In genomic region chr13:59584481-59584880, GRCm38 (mm10) we compare ENCODE assay signal across 8 mouse cellular contexts. TPM values are rescaled to one million over a fixed set of nuclear protein-coding genes. Genes with fewer than 3 reads are reported as not detected.
DNase-seq lines count a peak whose midpoint lies in the region; ATAC-seq and TF ChIP-seq lines count a peak whose summit lies in the region.

No protein-coding gene starts in this region.

- WGBS in forebrain, embryonic 10.5 days = 6% methylated on average over 9 of the region's 9 CpGs
- WGBS in heart, embryonic 15.5 days = 3% methylated on average over 9 of the region's 9 CpGs
- WGBS in liver, embryonic 13.5 days (ENCODE audit: insufficient replicate concordance) = 4% methylated on average over 9 of the region's 9 CpGs
- WGBS in stomach, postnatal 0 days = 2% methylated on average over 9 of the region's 9 CpGs

- peak overlapping the region; percentile 94 for H3K27ac ChIP-seq in forebrain, embryonic 10.5 days
- peak overlapping the region; percentile 77 for H3K27ac ChIP-seq in heart, embryonic 15.5 days
- peak overlapping the region; percentile 48 for H3K27ac ChIP-seq in liver, embryonic 13.5 days
- H3K27ac ChIP-seq in stomach, postnatal 0 days (replicated peaks) = peak overlapping the region; percentile 69

- H3ac ChIP-seq in myocyte (ENCODE audit: control insufficient read depth, insufficient read length) = no peak overlapping the region

- H3K4me3 ChIP-seq in forebrain, embryonic 10.5 days = peak overlapping the region; percentile 97
- H3K4me3 ChIP-seq in heart, embryonic 15.5 days = peak overlapping the region; percentile 79
- H3K4me3 ChIP-seq in liver, embryonic 13.5 days (replicated peaks) = peak overlapping the region; percentile 94
- peak overlapping the region; percentile 41 for H3K4me3 ChIP-seq in myocyte
- peak overlapping the region; percentile 52 for H3K4me3 ChIP-seq in stomach, postnatal 0 days (ENCODE audit: low read depth, low read length)

- H3K4me1 ChIP-seq in forebrain, embryonic 10.5 days = peaks cover 31% of the 10 kb centered on the region
- H3K4me1 ChIP-seq in heart, embryonic 15.5 days (replicated peaks) = peaks cover 23% of the 10 kb centered on the region
- peaks cover 47% of the 10 kb centered on the region for H3K4me1 ChIP-seq in liver, embryonic 13.5 days (replicated peaks)
- 0 out of 2 replicates have a peak, but pooled peaks cover 2% of the 10 kb centered on the region for H3K4me1 ChIP-seq in stomach, postnatal 0 days (replicated peaks; ENCODE audit: control insufficient read depth, insufficient read depth)

- peak overlapping the region; percentile 57 for H3K9ac ChIP-seq in heart, embryonic 15.5 days
- H3K9ac ChIP-seq in liver, embryonic 13.5 days = peak overlapping the region; percentile 71
- peak overlapping the region; percentile 65 for H3K9ac ChIP-seq in stomach, postnatal 0 days (ENCODE audit: low read length)

- TF ChIP-seq POLR2A in myocyte (IDR thresholded peaks at IDR 0.05; ENCODE audit: insufficient read length, low read depth) = no peak

- peaks cover 27% of the 10 kb centered on the region for H3K36me3 ChIP-seq in forebrain, embryonic 10.5 days (replicated peaks)
- peaks cover 8% of the 10 kb centered on the region; the same call in 1 of the 2 replicates for H3K36me3 ChIP-seq in heart, embryonic 15.5 days
- H3K36me3 ChIP-seq in liver, embryonic 13.5 days = peaks cover 9% of the 10 kb centered on the region; the same call in 1 of the 2 replicates
- peaks cover 4% of the 10 kb centered on the region for H3K36me3 ChIP-seq in myocyte (ENCODE audit: control insufficient read depth, insufficient read depth)
- no peaks in the 10 kb centered on the region for H3K36me3 ChIP-seq in stomach, postnatal 0 days (ENCODE audit: control insufficient read depth, insufficient read depth, low read length)

- ATAC-seq in heart, embryonic 15.5 days (replicated peaks; ENCODE audit: insufficient number of reproducible peaks, insufficient read depth, low FRiP score, low read depth) = peak; percentile 29
- ATAC-seq in liver, embryonic 13.5 days (ENCODE audit: low read depth) = peak; percentile 6; the same call in 1 of the 2 replicates
- ATAC-seq in stomach, postnatal 0 days (ENCODE audit: low FRiP score, low TSS enrichment) = peak; percentile 38

- H3K9me3 ChIP-seq in forebrain, embryonic 10.5 days = no peaks in the 10 kb centered on the region
- no peaks in the 10 kb centered on the region for H3K9me3 ChIP-seq in heart, embryonic 15.5 days (replicated peaks)
- H3K9me3 ChIP-seq in liver, embryonic 13.5 days (replicated peaks) = no peaks in the 10 kb centered on the region
- H3K9me3 ChIP-seq in stomach, postnatal 0 days (ENCODE audit: control insufficient read depth, low read length) = no peaks in the 10 kb centered on the region

- DNase-seq in CD4-positive, CD25-positive, alpha-beta regulatory T cell, adult 2 months (ENCODE audit: low read depth, low spot score) = peak; percentile 33
- peak; percentile 26 for DNase-seq in c-Kit-positive CD71-positive TER-119-positive erythroid progenitor cells, embryonic 14.5 days (ENCODE audit: low spot score)
- peak; percentile 42 for DNase-seq in forebrain, embryonic 10.5 days (ENCODE audit: extremely low spot score, low spot score)
- peak; percentile 64 for DNase-seq in kidney, postnatal 10 days
- DNase-seq in liver, embryonic 13.5 days = peak; percentile 18
- DNase-seq in stomach, postnatal 0 days (ENCODE audit: low spot score) = peak; percentile 47

- H3K79me2 ChIP-seq in myocyte (ENCODE audit: control insufficient read depth, insufficient read depth) = peaks cover 19% of the 10 kb centered on the region

- peak overlapping the region; percentile 84 for H3K4me2 ChIP-seq in heart, embryonic 15.5 days
- H3K4me2 ChIP-seq in liver, embryonic 13.5 days = peak overlapping the region; percentile 80
- peak overlapping the region; percentile 87 for H3K4me2 ChIP-seq in myocyte (ENCODE audit: low read depth)
- peak overlapping the region; percentile 96 for H3K4me2 ChIP-seq in stomach, postnatal 0 days (replicated peaks; ENCODE audit: low read depth)

- no peak for TF ChIP-seq EP300 in stomach, postnatal 0 days (optimal IDR thresholded peaks at IDR 0.05)

- no peaks in the 10 kb centered on the region for H3K27me3 ChIP-seq in forebrain, embryonic 10.5 days (ENCODE audit: poor library complexity, severe bottlenecking)
- no peaks in the 10 kb centered on the region for H3K27me3 ChIP-seq in heart, embryonic 15.5 days
- no peaks in the 10 kb centered on the region for H3K27me3 ChIP-seq in liver, embryonic 13.5 days
- H3K27me3 ChIP-seq in myocyte (ENCODE audit: control insufficient read depth, insufficient read depth, insufficient read length) = no peaks in the 10 kb centered on the region
- H3K27me3 ChIP-seq in stomach, postnatal 0 days (ENCODE audit: control insufficient read depth, insufficient read depth, low read length) = no peaks in the 10 kb centered on the region

- peak; percentile 55 for TF ChIP-seq CTCF in stomach, postnatal 0 days (IDR thresholded peaks at IDR 0.05; ENCODE audit: low read depth)

TF ChIP-seq in myocyte, 11 proteins besides CTCF, POLR2A, EP300 and RAD21:
- TF ChIP-seq MYOG (IDR thresholded peaks at IDR 0.05; ENCODE audit: control insufficient read depth in 1 of 3, insufficient read depth in 1 of 3, insufficient read length in 2 of 3, low read depth in 2 of 3) (no peak), SRF (IDR thresholded peaks at IDR 0.05; ENCODE audit: control insufficient read depth, insufficient read length, low read depth) (no peak), E2F4 (IDR thresholded peaks at IDR 0.05; ENCODE audit: insufficient read depth) (no peak), MAX (IDR thresholded peaks at IDR 0.05; ENCODE audit: low read depth) (no peak), REST (IDR thresholded peaks at IDR 0.05; ENCODE audit: insufficient read depth, insufficient read length) (no peak), USF1 (IDR thresholded peaks at IDR 0.05; ENCODE audit: low read depth) (no peak), TCF3 (IDR thresholded peaks at IDR 0.05; ENCODE audit: insufficient read length, low read depth) (no peak), MYOD1 (IDR thresholded peaks at IDR 0.05; ENCODE audit: control insufficient read depth in 1 of 3, insufficient read length in 2 of 3, low read depth in 2 of 3) (no peak), TCF12 (IDR thresholded peaks at IDR 0.05; ENCODE audit: insufficient read depth, poor library complexity, severe bottlenecking) (no peak), CEBPB (IDR thresholded peaks at IDR 0.05; ENCODE audit: insufficient read depth, poor library complexity, severe bottlenecking) (no peak), POLR2AphosphoS2 (IDR thresholded peaks at IDR 0.05; ENCODE audit: insufficient read length, low read depth) (no peak)

RNA-seq across cellular contexts. Expression of gene Agtpbp1, which starts 0.5 kb away (rescaled TPM):
- polyA plus RNA-seq in forebrain, embryonic 10.5 days (2016; fragmentation: Nextera tagmentation; extraction: Ambion mirVana) = 12.6 and 13.6 TPM in 2 replicates
- polyA plus RNA-seq in heart, embryonic 15.5 days (2015; fragmentation: Nextera tagmentation; extraction: Ambion mirVana) = 11.7 and 13.2 TPM in 2 replicates
- 9.2 and 11.0 TPM in 2 replicates for polyA plus RNA-seq in liver, embryonic 13.5 days (2015; fragmentation: Nextera tagmentation; extraction: Ambion mirVana)
- 10.1 TPM for polyA plus RNA-seq in myocyte (2012; fragmentation: generic; extraction: Trizol)
- 10.2 and 12.4 TPM in 2 replicates for polyA plus RNA-seq in stomach, postnatal 0 days (2015; fragmentation: Nextera tagmentation; extraction: Ambion mirVana)

RNA-seq across cellular contexts. Expression of gene Naa35, which starts 0.6 kb away (rescaled TPM):
- polyA plus RNA-seq in forebrain, embryonic 10.5 days (2016; fragmentation: Nextera tagmentation; extraction: Ambion mirVana) = 116 and 117 TPM in 2 replicates
- 69.6 and 85.3 TPM in 2 replicates for polyA plus RNA-seq in heart, embryonic 15.5 days (2015; fragmentation: Nextera tagmentation; extraction: Ambion mirVana)
- polyA plus RNA-seq in liver, embryonic 13.5 days (2015; fragmentation: Nextera tagmentation; extraction: Ambion mirVana) = 35.8 and 43.8 TPM in 2 replicates
- polyA plus RNA-seq in myocyte (2012; fragmentation: generic; extraction: Trizol) = 32.3 TPM
- 58.8 and 63.2 TPM in 2 replicates for polyA plus RNA-seq in stomach, postnatal 0 days (2015; fragmentation: Nextera tagmentation; extraction: Ambion mirVana)

Comparison
In these comparisons a context has a peak if more than half of its experiments do, and no peak if none do; other contexts are left out.
1. Peak in every context shown above with its lines: DNase-seq, ATAC-seq, H3K4me3 ChIP-seq and H3K27ac ChIP-seq.
2. H3K4me3 ChIP-seq: peak in every context shown above with its lines; median percentile 97 in forebrain, embryonic 10.5 days; 94 in liver, embryonic 13.5 days; 79 in heart, embryonic 15.5 days; 52 in stomach, postnatal 0 days; 41 in myocyte.